In the genomic region with DNA sequence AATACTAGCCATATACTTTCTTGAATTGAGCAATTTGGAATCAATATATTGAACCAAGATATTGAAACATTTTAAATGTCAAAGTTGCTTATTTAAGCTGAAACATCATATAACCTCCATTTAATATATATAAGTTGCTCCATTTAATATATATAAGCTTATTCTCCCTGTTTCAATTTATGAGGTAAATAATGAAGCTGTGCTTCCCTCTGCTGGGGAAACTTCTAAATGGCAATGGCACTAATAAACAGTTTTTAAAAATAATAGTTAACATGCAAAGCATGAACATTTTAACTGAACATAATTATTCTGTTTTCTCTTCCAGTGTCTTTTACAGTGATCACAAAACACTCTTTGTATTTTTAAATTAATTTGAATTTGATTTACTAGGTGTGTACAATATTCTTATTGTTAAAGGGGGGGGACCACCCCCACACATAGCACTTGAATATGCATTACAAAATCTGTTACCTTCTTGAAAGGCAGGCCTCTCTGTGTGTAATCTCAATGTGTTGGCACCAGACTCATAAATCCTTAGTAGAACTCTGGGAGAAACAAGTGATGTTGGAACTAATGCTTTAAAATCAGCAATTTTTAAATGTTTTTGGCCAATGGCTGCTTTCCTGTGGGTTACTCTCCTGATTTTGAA, we compare ENCODE assay signal across 10 mouse cellular contexts.
DNase-seq lines count a peak whose midpoint lies in the region; ATAC-seq lines count a peak whose summit lies in the region.
"Had no signal": no experiment of that assay in that cellular context is flagged by ENCODE, and none has a peak within 500 bp of the region (broad histone marks: within the 10 kb centered on the region; RNA-seq: fewer than 3 reads in every experiment).

No protein-coding gene starts in this region.

- DNase-seq in embryo, embryonic 11 days = peak; percentile 33
- DNase-seq in embryo, embryonic 10 days (ENCODE audit: low spot score) = no peak
- peak; percentile 7 for DNase-seq in kidney, postnatal 14 days
- DNase-seq in urinary bladder, postnatal 25 days (ENCODE audit: low spot score) = peak; percentile 7
- DNase-seq in urinary bladder, adult 18-20 months (ENCODE audit: low spot score in 2 of 2) = no peak
- no peak for DNase-seq in ovary, postnatal 36 days (ENCODE audit: low spot score)
- DNase-seq: lung, adult 2 months had no signal

- H3K27me3 ChIP-seq in kidney, embryonic 15.5 days = no peaks in the 10 kb centered on the region
- H3K27me3 ChIP-seq: neural tube, embryonic 12.5 days had no signal

- H3K36me3 ChIP-seq in kidney, embryonic 15.5 days = no peaks in the 10 kb centered on the region
- H3K36me3 ChIP-seq: neural tube, embryonic 12.5 days had no signal

- H3K4me3 ChIP-seq in kidney, embryonic 15.5 days (replicated peaks) = no peak overlapping the region
- H3K4me3 ChIP-seq: neural tube, embryonic 12.5 days had no signal

- ATAC-seq in kidney, embryonic 15.5 days (replicated peaks; ENCODE audit: low FRiP score) = no peak
- no peak for ATAC-seq in erythroblast, adult 5-6 weeks (replicated peaks; ENCODE audit: low FRiP score, poor library complexity, severe bottlenecking)

- H3K4me1 ChIP-seq in kidney, embryonic 15.5 days = no peaks in the 10 kb centered on the region
- H3K4me1 ChIP-seq: neural tube, embryonic 12.5 days had no signal

- no peaks in the 10 kb centered on the region for H3K9me3 ChIP-seq in kidney, embryonic 15.5 days (replicated peaks)
- H3K9me3 ChIP-seq: neural tube, embryonic 12.5 days had no signal

- H3K4me2 ChIP-seq in kidney, embryonic 15.5 days = no peak overlapping the region
- H3K4me2 ChIP-seq: neural tube, embryonic 12.5 days had no signal

- no peak overlapping the region for H3K9ac ChIP-seq in kidney, embryonic 15.5 days
- H3K9ac ChIP-seq: neural tube, embryonic 12.5 days had no signal

- no peak overlapping the region for H3K27ac ChIP-seq in kidney, embryonic 15.5 days
- H3K27ac ChIP-seq: neural tube, embryonic 12.5 days had no signal

Comparison
In these comparisons a context has a peak if more than half of its experiments do, and no peak if none do; other contexts are left out.
1. DNase-seq: peak in embryo, embryonic 11 days (single experiment), kidney, postnatal 14 days (single experiment) and urinary bladder, postnatal 25 days (single experiment); none in embryo, embryonic 10 days (single experiment), urinary bladder, adult 18-20 months (0 of 2) and ovary, postnatal 36 days (single experiment).